Mouse (Mus musculus): ENCODE data around the gene Dnm1l.
"Not testable (repeated sequence)": the region's sequence is repeated elsewhere in the genome, so short reads cannot be mapped to it uniquely, and the experiment has no call there.

Gene Dnm1l

GRCm38 (mm10) chr16:16358481-16359100 is at the start of gene Dnm1l:
Dnm1l (minus strand) TSS chr16:16358959.
- DNase-seq, result peak; percentile 94

- DNase-seq, result not testable (repeated sequence)
These were observed 8.5 kb upstream of the Dnm1l start for GRCm38 (mm10) chr16:16367217-16367616.

GRCm38 (mm10) chr16:16359101-16359482 is 333 bp upstream of the Dnm1l start:
- not testable (repeated sequence) for DNase-seq

GRCm38 (mm10) chr16:16357908-16358307 is 851 bp downstream of the Dnm1l start:
- peak; percentile 5 to 8 for DNase-seq

- DNase-seq, result no peak
These were observed 12.3 kb downstream of the Dnm1l start for GRCm38 (mm10) chr16:16346420-16346819.

- no peak for DNase-seq
These were observed 32.9 kb downstream of the Dnm1l start for GRCm38 (mm10) chr16:16325775-16326336.

GRCm38 (mm10) chr16:16311319-16311718 is 47.4 kb downstream of the Dnm1l start:
- no peak for DNase-seq

- DNase-seq, result peak in 1 of 2 experiments; percentile 5
These were observed 54.9 kb downstream of the Dnm1l start for GRCm38 (mm10) chr16:16303888-16304287.

- peak; percentile 58 to 60 for DNase-seq
These were observed 55.5 kb downstream of the Dnm1l start for GRCm38 (mm10) chr16:16303138-16303827.

- DNase-seq, result peak; percentile 85 to 86
These were observed 56.2 kb downstream of the Dnm1l start, which contains the start of gene Yars2 for GRCm38 (mm10) chr16:16302369-16303137. Yars2 (plus strand) TSS chr16:16302965.

- no peak for DNase-seq
These were observed 85.0 kb downstream of the Dnm1l start for GRCm38 (mm10) chr16:16273752-16274151.

- DNase-seq, result no peak
These were observed 85.8 kb downstream of the Dnm1l start for GRCm38 (mm10) chr16:16272978-16273377.

GRCm38 (mm10) chr16:16262436-16262835 is 96.3 kb downstream of the Dnm1l start:
- DNase-seq, result no peak
